Mouse (Mus musculus) limb, embryonic 14.5 days (tissue): Measurements from ENCODE around the gene Icam5. TPM values are rescaled to one million over a fixed set of nuclear protein-coding genes. Genes with fewer than 3 reads are reported as not detected.

Source experiments
- ATAC-seq: fragments of 200-750 bp; cut with Nextera tagmentation; 2 replicates; pipeline ENCODE4 v1.8.0; 2017; ENCODE audit warnings: low read depth, moderate number of reproducible peaks, moderate TSS enrichment; ENCODE audit not compliant: low FRiP score
- DNase-seq: peaks from one replicate; pipeline ENCODE4 v3.0.0-alpha.2; 2015; ENCODE audit warnings: low spot score
- H3K27ac ChIP-seq: fragments of 300-500 bp; sonication (generic); replicated peaks from 2 replicates; pipeline ENCODE4 v1.5.1; 2014; ENCODE audit warnings: low read depth, mild to moderate bottlenecking, low read length, moderate library complexity, mixed read lengths
- H3K27me3 ChIP-seq: fragments of 300-500 bp; sonication (generic); 2 replicates; pipeline ENCODE4 v1.6.1; 2014; ENCODE audit warnings: low read length, mixed read lengths; ENCODE audit not compliant: control insufficient read depth, insufficient read depth
- H3K36me3 ChIP-seq: fragments of 300-500 bp; sonication (generic); 2 replicates; pipeline ENCODE4 v1.6.1; 2014; ENCODE audit warnings: mild to moderate bottlenecking, low read length, moderate library complexity, mixed read lengths; ENCODE audit not compliant: control insufficient read depth, insufficient read depth
- H3K4me1 ChIP-seq: fragments of 300-500 bp; sonication (generic); 2 replicates; pipeline ENCODE4 v1.6.1; 2014; ENCODE audit warnings: antibody characterized with exemption, low read length, mixed read lengths; ENCODE audit not compliant: control insufficient read depth, insufficient read depth
- H3K4me2 ChIP-seq: fragments of 300-500 bp; sonication (generic); replicated peaks from 2 replicates; pipeline ENCODE4 v1.6.1; 2014; ENCODE audit warnings: low read depth, mild to moderate bottlenecking, low read length, moderate library complexity; ENCODE audit not compliant: severe bottlenecking
- H3K4me3 ChIP-seq: fragments of 300-500 bp; sonication (generic); replicated peaks from 2 replicates; pipeline ENCODE4 v1.5.1; 2014; ENCODE audit warnings: low read length
- H3K9ac ChIP-seq: fragments of 300-500 bp; sonication (generic); 2 replicates; pipeline ENCODE4 v1.6.1; 2014; ENCODE audit warnings: mild to moderate bottlenecking, low read depth, low read length, moderate library complexity; ENCODE audit not compliant: severe bottlenecking
- H3K9me3 ChIP-seq: fragments of 300-500 bp; sonication (generic); 2 replicates; pipeline ENCODE4 v1.6.1; 2016; ENCODE audit warnings: low read length; ENCODE audit not compliant: control insufficient read depth
- POLR2A ChIP-seq: fragments of 200-500 bp; IDR thresholded peaks from 2 replicates; pipeline ENCODE4 v1.8.0; 2012; ENCODE audit warnings: inconsistent platforms, mild to moderate bottlenecking, moderate library complexity, borderline replicate concordance; ENCODE audit not compliant: insufficient read depth, insufficient read length; ENCODE audit errors: extremely low read depth
- WGBS: fragments of 180-500 bp; shearing (Covaris S2); extraction: QIAGEN DNeasy Blood & Tissue Kit; methylation state at CpG from one replicate; pipeline ENCODE4 v1.1.7; 2014; 5-methylcytosine and 5-hydroxymethylcytosine counted together
- polyA plus RNA-seq, 2 experiments: library from polyadenylated mRNA; depleted of rRNA in 1 of 2; stranded (reverse) in 1 of 2; unstranded in 1 of 2; fragments of >200 nt; fragmentation: Nextera tagmentation in 1 of 2; extraction: Ambion mirVana in 1 of 2; gene quantifications; 2 replicates each; pipeline versions ENCODE4 v1.2.1 to v1.2.3; 2012 to 2014

Gene Icam5
- polyA plus RNA-seq, 2 experiments = 0.11 to 0.34 TPM

DNA sequence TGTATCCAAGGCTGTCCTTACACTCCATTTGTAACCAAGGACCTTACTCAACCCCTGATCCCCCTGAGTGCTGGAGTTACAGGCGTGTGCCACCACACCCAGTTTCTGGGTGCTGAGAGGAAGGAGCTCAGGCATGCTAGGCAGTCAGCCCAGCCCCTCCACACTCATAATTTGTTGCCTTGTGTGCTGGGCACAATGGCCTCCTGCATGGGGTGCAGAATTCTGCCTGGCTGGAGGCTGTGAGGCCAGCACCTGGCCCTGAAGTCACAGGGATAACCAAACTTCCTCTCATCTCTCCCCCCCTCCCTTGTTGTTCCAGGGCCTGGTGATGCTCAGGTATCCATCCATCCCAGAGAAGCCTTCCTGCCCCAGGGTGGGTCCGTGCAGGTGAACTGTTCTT is 13.3 kb upstream of the Icam5 start:
- Histone ChIP-seq H3K4me2 (no peak overlapping the region), H3K27ac (no peak overlapping the region), H3K27me3 (peaks cover 33% of the 10 kb centered on the region), H3K4me1 (0 out of 2 replicates have a peak, but pooled peaks cover 8% of the 10 kb centered on the region), H3K9me3 (no peaks in the 10 kb centered on the region), H3K4me3 (no peak overlapping the region), H3K36me3 (no peaks in the 10 kb centered on the region), H3K9ac (no peak overlapping the region)
- TF ChIP-seq POLR2A = no peak
- no peak for ATAC-seq
- no peak for DNase-seq
- WGBS = 90% methylated on average over 2 of the region's 2 CpGs

GRCm38 (mm10) chr9:21021363-21021762 is 10.5 kb upstream of the Icam5 start:
- no peak overlapping the region for H3K4me2 ChIP-seq
- ATAC-seq (no peak), DNase-seq (no peak)
- no peaks in the 10 kb centered on the region for H3K36me3 ChIP-seq
- no peak overlapping the region for H3K4me3 ChIP-seq
- H3K27ac ChIP-seq = no peak overlapping the region
- H3K27me3 ChIP-seq = peaks cover 14% of the 10 kb centered on the region; the same call in 1 of the 2 replicates
- no peaks in the 10 kb centered on the region for H3K4me1 ChIP-seq
- TF ChIP-seq POLR2A = no peak
- WGBS = 83% methylated on average over 3 of the region's 3 CpGs
- no peaks in the 10 kb centered on the region for H3K9me3 ChIP-seq
- no peak overlapping the region for H3K9ac ChIP-seq

DNA sequence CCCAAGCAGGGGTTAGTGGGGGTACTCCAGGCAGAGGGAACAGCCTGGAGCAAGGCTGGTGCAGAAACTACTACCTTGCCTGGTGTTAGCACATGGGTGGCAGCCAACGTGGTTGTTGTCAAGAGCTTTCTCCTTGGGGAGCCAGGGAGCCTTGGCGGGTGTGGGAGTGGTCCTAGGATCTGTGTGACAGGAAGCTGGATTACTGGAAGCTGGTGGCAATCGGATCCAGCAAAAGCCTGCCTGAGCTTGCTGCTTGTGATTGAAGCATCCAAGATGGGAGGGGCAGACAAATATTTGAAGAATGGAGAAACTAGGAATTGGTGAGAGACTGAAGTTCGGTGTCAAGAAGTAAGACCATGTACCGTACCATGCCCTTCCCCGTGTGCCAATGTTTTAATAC is 9.6 kb upstream of the Icam5 start:
- Histone ChIP-seq H3K36me3 (no peaks in the 10 kb centered on the region), H3K9me3 (no peaks in the 10 kb centered on the region), H3K4me3 (no peak overlapping the region), H3K27ac (no peak overlapping the region), H3K4me2 (no peak overlapping the region), H3K27me3 (peaks cover 4% of the 10 kb centered on the region; the same call in 1 of the 2 replicates), H3K4me1 (no peaks in the 10 kb centered on the region), H3K9ac (no peak overlapping the region)
- DNase-seq = no peak
- no peak for ATAC-seq
- no peak for TF ChIP-seq POLR2A
- WGBS = 52% methylated on average over 6 of the region's 6 CpGs

- no peak overlapping the region for H3K4me3 ChIP-seq
These were observed 9.1 kb upstream of the Icam5 start for GRCm38 (mm10) chr9:21022726-21023125.

GRCm38 (mm10) chr9:21025258-21025810 is 6.5 kb upstream of the Icam5 start:
- peaks cover 7% of the 10 kb centered on the region; the same call in 1 of the 2 replicates for H3K4me1 ChIP-seq

More at GRCm38 (mm10) chr9:21022726-21023125, 9.1 kb upstream of the Icam5 start:
- ATAC-seq (no peak), DNase-seq (no peak)
- Histone ChIP-seq H3K9me3 (no peaks in the 10 kb centered on the region), H3K4me1 (no peaks in the 10 kb centered on the region), H3K9ac (no peak overlapping the region), H3K36me3 (no peaks in the 10 kb centered on the region), H3K4me2 (no peak overlapping the region), H3K27me3 (0 out of 2 replicates have a peak, but pooled peaks cover under 1% of the 10 kb centered on the region), H3K27ac (no peak overlapping the region)
- WGBS = 73% methylated on average over 1 of the region's 1 CpGs
- no peak for TF ChIP-seq POLR2A

More at GRCm38 (mm10) chr9:21025258-21025810, 6.5 kb upstream of the Icam5 start:
- ATAC-seq (no peak), DNase-seq (no peak)
- Histone ChIP-seq H3K36me3 (no peaks in the 10 kb centered on the region), H3K27me3 (peaks cover 14% of the 10 kb centered on the region), H3K4me2 (no peak overlapping the region), H3K9me3 (no peaks in the 10 kb centered on the region), H3K27ac (no peak overlapping the region), H3K9ac (no peak overlapping the region), H3K4me3 (no peak overlapping the region)
- no peak for TF ChIP-seq POLR2A
- 68% methylated on average over 19 of the region's 19 CpGs for WGBS
